Mouse (Mus musculus): ENCODE measurements around the gene Dpf2. TPM values are rescaled to one million over a fixed set of nuclear protein-coding genes. Genes with fewer than 3 reads are reported as not detected.

Dpf2 gene
- polyA plus RNA-seq, 1 experiment from 2014 or later: 88.2 TPM

GRCm38 (mm10) chr19:5951631-5952030 lies 38.8 kb upstream of the Dpf2 start:
- Histone ChIP-seq H3K9me3 (ENCODE audit: control insufficient read depth, low read length) (no peaks in the 10 kb centered on the region), H3K36me3 (replicated peaks; ENCODE audit: control insufficient read depth, insufficient read depth) (peaks cover 32% of the 10 kb centered on the region), H3K27ac (no peak overlapping the region), H3K4me3 (replicated peaks; ENCODE audit: low read length) (no peak overlapping the region), H3K4me1 (replicated peaks; ENCODE audit: control insufficient read depth, insufficient read depth, low read length) (no peaks in the 10 kb centered on the region), H3K27me3 (ENCODE audit: control insufficient read depth, insufficient read depth, low read length) (no peaks in the 10 kb centered on the region), H3K4me2 (replicated peaks) (no peak overlapping the region), H3K9ac (no peak overlapping the region)
- 92% methylated on average over 16 of the region's 16 CpGs for WGBS
- ATAC-seq (ENCODE audit: low FRiP score) (no peak), DNase-seq (ENCODE audit: low spot score) (no peak)

DNA sequence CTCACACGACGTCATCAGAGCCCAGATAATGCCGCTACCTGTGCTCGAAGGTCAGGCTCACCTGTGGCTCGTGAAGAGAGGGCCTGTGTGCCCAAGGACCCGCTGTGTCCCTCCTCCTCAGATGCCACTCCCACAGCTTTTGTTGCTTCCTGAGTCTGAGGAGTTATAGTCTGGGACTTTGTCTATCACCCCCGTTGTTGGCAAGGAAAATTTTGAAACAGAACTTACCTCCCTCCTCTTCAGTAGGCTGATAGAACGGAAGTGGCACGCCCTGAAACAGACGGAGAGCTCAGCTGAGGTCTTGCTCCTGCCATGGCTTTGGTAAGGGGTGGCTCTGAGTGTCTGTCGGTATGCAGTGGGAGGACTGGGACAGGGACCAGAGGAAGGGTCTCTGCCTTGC lies 37.4 kb upstream of the Dpf2 start:
- no peak overlapping the region for H3K4me2 ChIP-seq (replicated peaks)
- no peaks in the 10 kb centered on the region for H3K9me3 ChIP-seq (ENCODE audit: control insufficient read depth, low read length)
- H3K4me3 ChIP-seq (replicated peaks; ENCODE audit: low read length): no peak overlapping the region
- no peak overlapping the region for H3K27ac ChIP-seq
- H3K4me1 ChIP-seq (replicated peaks; ENCODE audit: control insufficient read depth, insufficient read depth, low read length): no peaks in the 10 kb centered on the region
- no peak overlapping the region for H3K9ac ChIP-seq
- no peaks in the 10 kb centered on the region for H3K27me3 ChIP-seq (ENCODE audit: control insufficient read depth, insufficient read depth, low read length)
- no peak for ATAC-seq (ENCODE audit: low FRiP score)
- 95% methylated on average over 11 of the region's 11 CpGs for WGBS
- no peak for DNase-seq (ENCODE audit: low spot score)
- peaks cover 32% of the 10 kb centered on the region for H3K36me3 ChIP-seq (replicated peaks; ENCODE audit: control insufficient read depth, insufficient read depth)

DNA sequence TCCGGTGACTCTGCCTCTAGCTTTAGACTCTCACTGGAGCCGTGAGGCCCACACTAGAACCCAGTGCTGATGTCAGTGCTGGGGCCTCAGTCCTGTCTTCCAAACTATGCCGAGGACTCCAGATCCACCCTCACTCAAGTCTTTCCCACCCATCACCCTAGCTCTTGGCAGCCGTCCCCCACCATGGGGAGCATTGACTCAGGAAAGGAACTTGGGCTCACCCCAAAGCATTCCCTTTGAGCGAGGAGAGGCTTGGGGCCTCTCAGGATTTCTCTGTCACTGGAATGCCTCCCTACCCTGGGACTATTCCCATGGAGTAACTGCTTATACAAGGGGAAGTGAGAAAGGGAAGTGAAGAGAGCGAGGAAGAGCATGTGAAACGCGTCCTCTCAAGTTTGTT lies 33.1 kb upstream of the Dpf2 start:
- peaks cover 15% of the 10 kb centered on the region for H3K36me3 ChIP-seq (replicated peaks; ENCODE audit: control insufficient read depth, insufficient read depth)
- 81% methylated on average over 8 of the region's 8 CpGs for WGBS
- DNase-seq (ENCODE audit: low spot score) (no peak), ATAC-seq (ENCODE audit: low FRiP score) (no peak)
- no peaks in the 10 kb centered on the region for H3K27me3 ChIP-seq (ENCODE audit: control insufficient read depth, insufficient read depth, low read length)
- no peaks in the 10 kb centered on the region for H3K9me3 ChIP-seq (ENCODE audit: control insufficient read depth, low read length)
- no peaks in the 10 kb centered on the region for H3K4me1 ChIP-seq (replicated peaks; ENCODE audit: control insufficient read depth, insufficient read depth, low read length)
- no peak overlapping the region for H3K4me3 ChIP-seq (replicated peaks; ENCODE audit: low read length)
- H3K4me2 ChIP-seq (replicated peaks): no peak overlapping the region
- no peak overlapping the region for H3K9ac ChIP-seq
- no peak overlapping the region for H3K27ac ChIP-seq

- H3K27ac ChIP-seq: no peak overlapping the region
- H3K27me3 ChIP-seq (ENCODE audit: control insufficient read depth, insufficient read depth, low read length): no peaks in the 10 kb centered on the region
- ATAC-seq (ENCODE audit: low FRiP score) (no peak), DNase-seq (ENCODE audit: low spot score) (no peak)
- WGBS: 89% methylated on average over 7 of the region's 7 CpGs
- H3K9me3 ChIP-seq (ENCODE audit: control insufficient read depth, low read length): no peaks in the 10 kb centered on the region
- no peak overlapping the region for H3K4me2 ChIP-seq (replicated peaks)
- H3K36me3 ChIP-seq (replicated peaks; ENCODE audit: control insufficient read depth, insufficient read depth): peaks cover 6% of the 10 kb centered on the region; the same call in 1 of the 2 replicates
- no peak overlapping the region for H3K4me3 ChIP-seq (replicated peaks; ENCODE audit: low read length)
- no peak overlapping the region for H3K9ac ChIP-seq
- no peaks in the 10 kb centered on the region for H3K4me1 ChIP-seq (replicated peaks; ENCODE audit: control insufficient read depth, insufficient read depth, low read length)
Measured at GRCm38 (mm10) chr19:5945027-5945426, 32.2 kb upstream of the Dpf2 start.

- Histone ChIP-seq H3K9ac (no peak overlapping the region), H3K27ac (no peak overlapping the region), H3K27me3 (ENCODE audit: control insufficient read depth, insufficient read depth, low read length) (no peaks in the 10 kb centered on the region), H3K36me3 (replicated peaks; ENCODE audit: control insufficient read depth, insufficient read depth) (peaks cover 3% of the 10 kb centered on the region; the same call in 1 of the 2 replicates), H3K9me3 (ENCODE audit: control insufficient read depth, low read length) (no peaks in the 10 kb centered on the region), H3K4me2 (replicated peaks) (no peak overlapping the region), H3K4me3 (replicated peaks; ENCODE audit: low read length) (no peak overlapping the region), H3K4me1 (replicated peaks; ENCODE audit: control insufficient read depth, insufficient read depth, low read length) (no peaks in the 10 kb centered on the region)
- 73% methylated on average over 8 of the region's 8 CpGs for WGBS
- DNase-seq (ENCODE audit: low spot score) (no peak), ATAC-seq (ENCODE audit: low FRiP score) (no peak)
Measured at GRCm38 (mm10) chr19:5944145-5944544, 31.3 kb upstream of the Dpf2 start.

DNA sequence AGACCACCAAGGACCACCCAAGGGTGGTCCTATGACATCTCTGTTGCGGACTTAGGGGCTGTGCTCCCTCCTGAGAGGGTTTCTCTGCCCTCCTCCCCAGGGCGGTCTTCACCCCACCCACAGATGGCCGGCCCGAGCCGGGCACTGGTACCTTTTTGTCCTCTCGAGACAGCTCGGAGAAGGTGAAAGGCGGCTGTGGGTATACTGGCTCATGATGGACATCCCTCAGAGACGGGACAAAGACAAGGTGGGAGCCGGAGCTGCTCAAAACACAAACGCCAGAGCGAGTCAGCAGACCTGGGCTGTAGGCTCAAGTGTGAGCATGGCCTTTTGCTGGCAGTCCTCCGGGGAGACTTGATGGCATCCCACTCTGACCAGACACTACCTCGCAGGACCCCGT lies 30.6 kb upstream of the Dpf2 start:
- DNase-seq (ENCODE audit: low spot score) (no peak), ATAC-seq (ENCODE audit: low FRiP score) (no peak)
- Histone ChIP-seq H3K4me3 (replicated peaks; ENCODE audit: low read length) (no peak overlapping the region), H3K4me1 (replicated peaks; ENCODE audit: control insufficient read depth, insufficient read depth, low read length) (no peaks in the 10 kb centered on the region), H3K27ac (no peak overlapping the region), H3K4me2 (replicated peaks) (no peak overlapping the region), H3K27me3 (ENCODE audit: control insufficient read depth, insufficient read depth, low read length) (no peaks in the 10 kb centered on the region), H3K36me3 (replicated peaks; ENCODE audit: control insufficient read depth, insufficient read depth) (no peaks in the 10 kb centered on the region; the same call in 1 of the 2 replicates), H3K9ac (no peak overlapping the region), H3K9me3 (ENCODE audit: control insufficient read depth, low read length) (no peaks in the 10 kb centered on the region)
- 93% methylated on average over 15 of the region's 15 CpGs for WGBS

DNA sequence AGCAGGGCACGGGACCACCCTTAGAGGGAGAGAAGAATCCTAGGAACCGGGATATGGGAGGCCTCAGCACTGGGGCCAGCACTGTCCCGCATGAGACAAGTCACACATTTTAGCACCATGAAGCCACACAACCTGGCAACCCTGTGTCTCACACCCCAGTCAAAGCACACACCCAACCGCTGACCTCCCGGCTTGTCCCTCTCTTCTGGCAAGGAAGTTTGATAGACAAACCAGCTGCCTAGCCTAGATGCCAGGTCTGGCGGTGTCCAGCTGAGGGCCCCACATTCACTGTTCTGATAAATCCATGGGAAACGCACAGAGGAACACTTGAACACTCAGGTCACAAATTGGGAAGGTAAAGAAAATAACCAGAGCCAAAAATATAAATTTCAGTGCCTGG lies 29.8 kb upstream of the Dpf2 start:
- no peak overlapping the region for H3K9ac ChIP-seq
- 92% methylated on average over 7 of the region's 7 CpGs for WGBS

GRCm38 (mm10) chr19:5940656-5941055 lies 27.8 kb upstream of the Dpf2 start:
- WGBS: 94% methylated on average over 10 of the region's 10 CpGs
- H3K4me2 ChIP-seq (replicated peaks): no peak overlapping the region
- H3K9me3 ChIP-seq (ENCODE audit: control insufficient read depth, low read length): no peaks in the 10 kb centered on the region
- H3K9ac ChIP-seq: no peak overlapping the region
- ATAC-seq (ENCODE audit: low FRiP score): no peak
- no peak overlapping the region for H3K4me3 ChIP-seq (replicated peaks; ENCODE audit: low read length)
- no peak overlapping the region for H3K27ac ChIP-seq
- H3K36me3 ChIP-seq (replicated peaks; ENCODE audit: control insufficient read depth, insufficient read depth): no peaks in the 10 kb centered on the region
- peaks cover 9% of the 10 kb centered on the region; the same call in 1 of the 2 replicates for H3K4me1 ChIP-seq (replicated peaks; ENCODE audit: control insufficient read depth, insufficient read depth, low read length)
- no peak for DNase-seq (ENCODE audit: low spot score)
- H3K27me3 ChIP-seq (ENCODE audit: control insufficient read depth, insufficient read depth, low read length): no peaks in the 10 kb centered on the region

More for the DNA sequence above, 29.8 kb upstream of the Dpf2 start:
- Histone ChIP-seq H3K9me3 (ENCODE audit: control insufficient read depth, low read length) (no peaks in the 10 kb centered on the region), H3K4me3 (replicated peaks; ENCODE audit: low read length) (no peak overlapping the region), H3K4me1 (replicated peaks; ENCODE audit: control insufficient read depth, insufficient read depth, low read length) (peaks cover 7% of the 10 kb centered on the region; the same call in 1 of the 2 replicates), H3K27ac (no peak overlapping the region), H3K4me2 (replicated peaks) (no peak overlapping the region), H3K36me3 (replicated peaks; ENCODE audit: control insufficient read depth, insufficient read depth) (no peaks in the 10 kb centered on the region), H3K27me3 (ENCODE audit: control insufficient read depth, insufficient read depth, low read length) (no peaks in the 10 kb centered on the region)
- DNase-seq (ENCODE audit: low spot score): no peak
- no peak for ATAC-seq (ENCODE audit: low FRiP score)

GRCm38 (mm10) chr19:5940173-5940572 lies 27.4 kb upstream of the Dpf2 start:
- DNase-seq (ENCODE audit: low spot score) (peak; percentile 56), ATAC-seq (ENCODE audit: low FRiP score) (no peak)
- Histone ChIP-seq H3K9ac (no peak overlapping the region), H3K27ac (peak overlapping the region; percentile 38; the same call in 1 of the 2 replicates), H3K9me3 (ENCODE audit: control insufficient read depth, low read length) (no peaks in the 10 kb centered on the region), H3K4me2 (replicated peaks) (no peak overlapping the region), H3K4me3 (replicated peaks; ENCODE audit: low read length) (no peak overlapping the region), H3K36me3 (replicated peaks; ENCODE audit: control insufficient read depth, insufficient read depth) (no peaks in the 10 kb centered on the region), H3K4me1 (replicated peaks; ENCODE audit: control insufficient read depth, insufficient read depth, low read length) (peaks cover 9% of the 10 kb centered on the region; the same call in 1 of the 2 replicates), H3K27me3 (ENCODE audit: control insufficient read depth, insufficient read depth, low read length) (no peaks in the 10 kb centered on the region)
- 42% methylated on average over 4 of the region's 4 CpGs for WGBS

- Histone ChIP-seq H3K27ac (peak overlapping the region; percentile 38; the same call in 1 of the 2 replicates), H3K4me1 (replicated peaks; ENCODE audit: control insufficient read depth, insufficient read depth, low read length) (peaks cover 9% of the 10 kb centered on the region; the same call in 1 of the 2 replicates), H3K36me3 (replicated peaks; ENCODE audit: control insufficient read depth, insufficient read depth) (no peaks in the 10 kb centered on the region), H3K9ac (no peak overlapping the region), H3K4me3 (replicated peaks; ENCODE audit: low read length) (no peak overlapping the region), H3K4me2 (replicated peaks) (no peak overlapping the region), H3K9me3 (ENCODE audit: control insufficient read depth, low read length) (no peaks in the 10 kb centered on the region), H3K27me3 (ENCODE audit: control insufficient read depth, insufficient read depth, low read length) (no peaks in the 10 kb centered on the region)
- WGBS: 69% methylated on average over 5 of the region's 5 CpGs
- no peak for DNase-seq (ENCODE audit: low spot score)
- no peak for ATAC-seq (ENCODE audit: low FRiP score)
Measured at GRCm38 (mm10) chr19:5939715-5940114, 26.9 kb upstream of the Dpf2 start.
